Mouse (Mus musculus) bone marrow macrophage, adult 2 months (primary cell): ENCODE data around the gene Blm.

Experiments
- CTCF ChIP-seq: IDR thresholded peaks from 2 replicates; pipeline ENCODE4 v1.5.1; 2012; ENCODE audit warnings: low read depth, mild to moderate bottlenecking, low read length, moderate library complexity
- POLR2A ChIP-seq: IDR thresholded peaks from 2 replicates; pipeline ENCODE4 v1.6.1; 2012; ENCODE audit warnings: mild to moderate bottlenecking, low read depth, low read length, borderline replicate concordance

DNA sequence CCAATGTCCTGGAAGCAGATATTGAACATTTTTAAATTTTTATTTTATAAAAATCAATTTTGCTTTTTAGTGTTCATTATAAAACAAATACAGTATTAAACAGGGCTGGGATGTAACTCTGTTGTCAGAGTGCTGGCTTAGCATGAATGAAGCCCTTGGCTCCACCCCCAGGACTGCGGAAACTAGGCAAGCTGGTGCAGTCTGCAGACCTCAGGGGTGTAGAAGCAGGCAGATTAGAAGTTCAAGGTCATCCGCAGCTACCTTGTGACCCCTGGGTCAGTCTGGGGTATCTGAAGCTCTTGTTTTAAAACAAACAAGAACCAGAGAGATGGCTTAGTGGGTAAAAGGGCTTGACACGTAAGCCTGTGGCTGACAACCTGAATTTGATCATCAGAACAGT is 41.7 kb upstream of the Blm start:
- TF ChIP-seq POLR2A (no peak), CTCF (no peak)
